Mouse (Mus musculus) small intestine, adult 2 months (tissue): ENCODE data around the gene Efna1.

Source experiments
- CTCF ChIP-seq: fragments of 200-500 bp; IDR thresholded peaks from 2 replicates; pipeline ENCODE4 v1.5.1; 2012; ENCODE audit warnings: low read depth, mild to moderate bottlenecking, control low read depth, inconsistent platforms, low read length, moderate library complexity, mixed read lengths; ENCODE audit not compliant: insufficient replicate concordance, insufficient read length; ENCODE audit errors: extremely low read depth
- POLR2A ChIP-seq: fragments of 200-500 bp; IDR thresholded peaks from 2 replicates; pipeline ENCODE4 v1.6.1; 2012; ENCODE audit warnings: low read depth, mild to moderate bottlenecking, control low read depth, inconsistent platforms, low read length, moderate library complexity

GRCm38 (mm10) chr3:89292303-89292702 is 11.4 kb upstream of the Efna1 start:
- TF ChIP-seq POLR2A = no peak
- no peak for TF ChIP-seq CTCF
